Mouse (Mus musculus) embryonic stem cell, embryonic (primary cell): ENCODE measurements at regions not wholly inside any gene's neighbourhood (a gene's known extent, or its start where the extent isn't known, plus 50 kb on each side); places are given as distances from the start of the nearest gene placed in this dataset.

Source experiments
- CTCF ChIA-PET, 4 experiments: fragments of 300-600 bp in 2 of 4; fragments of 350-600 bp in 2 of 4; sonication (Branson Sonifier 250); formaldehyde crosslinking; loops; one replicate each; lab custom pipeline; 2022; ENCODE audit warnings: inconsistent platforms in 2 of 4; lab: Charles Lee
- POLR2A ChIA-PET, 4 experiments: fragments of 300-600 bp in 2 of 4; fragments of 350-600 bp in 2 of 4; sonication (Branson Sonifier 250); formaldehyde crosslinking; loops; one replicate each; lab custom pipeline; 2022; ENCODE audit warnings: antibody characterized with exemption in 4 of 4, inconsistent platforms in 1 of 4; lab: Charles Lee

DNA sequence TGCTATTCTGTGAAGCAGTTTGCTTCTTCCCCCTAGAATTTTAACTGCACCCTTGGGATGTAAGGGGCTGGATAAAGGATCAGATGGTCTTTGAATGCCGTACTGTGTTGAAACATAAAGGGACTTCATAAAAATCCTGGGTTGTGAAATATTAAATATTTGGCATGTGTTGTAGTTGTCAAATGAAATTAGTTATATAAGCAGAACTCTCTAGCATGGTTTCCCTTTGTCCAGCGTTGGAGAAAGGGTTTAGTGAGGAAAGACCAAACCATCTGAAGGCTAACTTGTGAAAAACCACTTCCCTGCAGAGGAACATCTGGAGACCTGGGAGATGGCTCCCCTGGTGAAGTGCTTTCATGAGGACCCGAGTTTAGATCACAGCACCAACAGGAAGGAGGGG, 319.6 kb downstream of the Slc30a10 start:
- ChIA-PET CTCF (no interaction called here), POLR2A (interaction anchor here in 1 of 4 experiments (0.8 kb wide), 1 partner anchor 8 kb away, joined by 3 read pairs; no protein-coding TSS in a partner anchor)

DNA sequence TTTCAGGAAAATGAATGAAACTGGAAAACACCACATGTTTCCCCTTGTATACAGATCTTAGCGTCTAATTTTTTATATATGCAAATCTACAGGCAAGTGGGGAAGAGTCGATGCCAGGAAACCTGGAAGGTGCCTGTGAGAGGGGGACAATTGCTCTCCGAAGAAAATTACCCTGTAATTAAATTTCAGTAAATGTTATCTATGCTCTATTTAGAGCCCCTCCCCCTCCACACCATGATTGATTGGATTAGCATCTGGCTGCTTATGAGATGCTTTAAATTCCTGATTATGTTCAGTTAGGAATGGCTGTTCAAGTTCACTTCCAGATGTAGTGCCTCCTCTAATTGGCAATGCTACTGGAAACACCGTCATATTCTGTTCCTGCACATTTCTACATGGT, 325.0 kb downstream of the Slc30a10 start:
- CTCF ChIA-PET: no interaction called here
- POLR2A ChIA-PET: no interaction called here

DNA sequence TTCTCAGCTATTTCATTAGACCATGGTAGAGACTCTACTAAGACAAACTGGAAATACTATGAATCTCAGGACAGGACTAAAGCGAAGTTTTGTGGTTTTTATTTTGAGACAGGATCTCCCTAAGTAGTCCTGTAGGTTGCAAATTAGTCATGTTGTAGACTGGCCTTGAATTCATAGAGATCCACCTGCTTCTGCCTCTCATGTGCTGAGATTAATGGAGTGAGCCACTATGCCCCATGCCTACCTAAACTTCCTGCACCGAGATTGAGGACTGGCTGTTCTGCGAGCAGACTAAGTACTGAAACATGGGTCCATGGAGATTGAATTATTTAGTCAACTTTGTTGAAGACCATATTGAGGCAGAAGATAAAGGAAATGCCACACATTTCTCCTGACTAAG, 315.0 kb downstream of the Lyplal1 start:
- CTCF ChIA-PET: no interaction called here
- POLR2A ChIA-PET: no interaction called here

- ChIA-PET POLR2A (no interaction called here), CTCF (interaction anchor here (0.5 to 1.9 kb wide), 13 partner anchors 27 to 907 kb away, joined by 3 to 9 read pairs (median 3); no protein-coding TSS in a partner anchor)
These were observed 302.2 kb downstream of the Lyplal1 start for GRCm38 (mm10) chr1:185814901-185815300.

GRCm38 (mm10) chr1:185819044-185819443, 298.1 kb downstream of the Lyplal1 start:
- ChIA-PET CTCF (no interaction called here), POLR2A (interaction anchor here in 1 of 4 experiments (0.6 kb wide), 1 partner anchor 296 kb away, joined by 3 read pairs; no protein-coding TSS in a partner anchor)

DNA sequence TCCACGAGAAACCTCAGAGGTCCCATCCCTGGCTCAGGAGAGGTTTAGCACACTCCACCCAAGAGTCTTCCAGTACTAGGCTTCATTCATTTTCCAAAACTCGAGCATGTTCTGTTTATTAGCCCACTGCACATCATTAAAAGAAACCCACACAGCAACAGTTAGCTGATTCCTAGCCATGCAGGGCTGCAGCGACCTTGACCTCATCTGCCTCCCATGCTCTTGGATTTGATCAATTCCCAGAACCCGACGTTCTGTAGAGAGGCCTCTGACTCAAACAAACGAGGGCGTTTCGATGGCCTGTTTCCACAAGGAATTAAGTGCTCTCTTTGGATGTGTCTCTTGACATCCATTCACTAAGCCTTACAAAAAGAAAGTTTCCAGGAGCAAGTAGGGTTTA, 294.9 kb downstream of the Lyplal1 start:
- ChIA-PET POLR2A (no interaction called here), CTCF (no interaction called here)

DNA sequence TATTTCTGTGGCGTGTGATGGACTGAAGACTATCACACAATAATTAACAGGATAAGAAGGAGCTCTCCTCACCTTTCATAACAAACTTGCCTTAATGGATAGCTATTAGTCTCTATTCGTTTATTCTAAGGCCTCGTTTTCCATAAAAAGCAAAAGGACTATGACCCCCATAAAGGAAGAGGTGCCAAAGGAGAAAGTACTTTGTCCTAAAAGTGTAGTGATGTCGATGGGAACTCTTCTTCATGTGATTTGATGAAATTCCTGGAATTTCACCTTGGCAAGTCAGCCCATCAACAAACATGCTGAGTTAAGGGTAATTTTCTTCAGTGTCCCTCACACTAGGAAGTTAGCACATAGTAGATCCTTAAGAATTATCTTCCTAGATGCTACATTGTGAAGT, 293.9 kb downstream of the Lyplal1 start:
- POLR2A ChIA-PET: no interaction called here
- CTCF ChIA-PET: no interaction called here

DNA sequence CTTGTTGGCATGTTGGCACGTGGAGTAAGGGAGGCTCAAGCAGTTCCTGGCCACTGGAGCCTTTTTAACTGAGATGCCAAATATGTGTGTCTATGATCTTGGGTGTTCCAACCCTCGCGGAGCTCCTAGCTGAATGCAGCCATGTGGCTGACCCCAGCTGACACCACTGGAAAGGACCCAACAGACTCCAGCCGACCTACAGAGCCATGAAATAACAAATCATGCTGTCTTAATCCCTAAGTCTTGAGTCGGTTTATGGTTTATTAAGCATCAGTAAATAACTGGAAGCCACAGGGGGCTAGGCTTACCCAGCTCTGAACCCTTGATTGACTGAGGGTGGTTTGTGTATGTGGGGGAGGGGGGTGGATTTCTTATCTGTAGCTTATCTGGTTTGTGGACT, 293.2 kb downstream of the Lyplal1 start:
- ChIA-PET CTCF (no interaction called here), POLR2A (no interaction called here)

GRCm38 (mm10) chr1:185827986-185828385, 289.1 kb downstream of the Lyplal1 start:
- POLR2A ChIA-PET: no interaction called here
- CTCF ChIA-PET: no interaction called here

DNA sequence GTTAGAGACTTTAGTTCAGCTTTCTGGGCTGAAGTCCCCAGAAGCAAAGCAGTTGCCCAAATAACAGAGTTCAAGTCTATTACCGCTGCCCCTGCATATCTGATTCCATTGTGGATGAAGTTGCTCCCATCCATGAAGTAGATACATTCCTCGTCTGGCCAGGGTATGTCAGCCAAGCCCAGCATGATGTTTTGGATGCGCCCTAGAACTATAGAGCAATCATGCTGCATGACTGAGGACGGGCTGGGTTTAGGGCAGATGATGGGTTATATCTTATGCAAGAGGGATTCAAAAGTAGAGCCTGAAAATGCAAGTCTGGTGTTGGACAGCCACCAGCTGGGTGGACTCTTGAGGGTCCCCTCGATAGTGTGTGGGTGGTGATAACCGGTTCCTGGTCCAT, 288.6 kb downstream of the Lyplal1 start:
- POLR2A ChIA-PET: no interaction called here
- CTCF ChIA-PET: no interaction called here

DNA sequence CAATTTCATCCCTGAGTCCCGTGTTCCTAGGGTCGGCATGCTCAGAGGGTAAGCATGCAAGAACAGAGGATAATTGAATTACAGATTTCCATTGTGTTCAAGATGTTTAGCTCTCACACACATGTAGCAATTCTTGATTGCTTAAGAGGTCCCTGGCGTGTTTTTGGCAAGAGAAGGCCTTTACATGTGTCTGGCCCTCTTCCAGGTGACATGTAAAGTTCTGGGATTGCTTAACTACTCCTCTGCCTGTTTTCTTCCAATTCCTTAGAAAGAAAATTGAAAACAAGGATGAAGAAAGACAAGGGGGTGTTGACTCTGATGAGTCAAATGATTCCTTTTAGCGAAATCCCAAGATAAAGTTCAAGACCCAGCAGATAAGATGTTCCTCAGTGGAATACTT, 285.1 kb downstream of the Lyplal1 start:
- ChIA-PET CTCF (no interaction called here), POLR2A (interaction anchor here in 1 of 4 experiments (0.6 kb wide), 1 partner anchor 32 kb away, joined by 3 read pairs; no protein-coding TSS in a partner anchor)

- ChIA-PET POLR2A (interaction anchor here in 1 of 4 experiments (0.6 kb wide), 1 partner anchor 29 kb away, joined by 3 read pairs; no protein-coding TSS in a partner anchor), CTCF (no interaction called here)
These were observed 282.9 kb downstream of the Lyplal1 start for GRCm38 (mm10) chr1:185834171-185834570.

- ChIA-PET CTCF (no interaction called here), POLR2A (no interaction called here)
These were observed 280.4 kb downstream of the Lyplal1 start for GRCm38 (mm10) chr1:185836632-185837281.

- ChIA-PET POLR2A (interaction anchor here in 1 of 4 experiments (0.6 kb wide), 1 partner anchor 806 kb away, joined by 3 read pairs; no protein-coding TSS in a partner anchor), CTCF (interaction anchor here in 3 of 4 experiments (0.7 to 2.4 kb wide), 5 partner anchors 28 to 870 kb away, joined by 3 to 10 read pairs (median 4); no protein-coding TSS in a partner anchor)
These were observed 274.6 kb downstream of the Lyplal1 start for GRCm38 (mm10) chr1:185842481-185842880.

GRCm38 (mm10) chr1:185847161-185847560, 269.9 kb downstream of the Lyplal1 start:
- CTCF ChIA-PET: interaction anchor here in 1 of 4 experiments (0.7 kb wide), 1 partner anchor 235 kb away, joined by 3 read pairs; no protein-coding TSS in a partner anchor
- POLR2A ChIA-PET: interaction anchor here in 1 of 4 experiments (0.6 kb wide), 1 partner anchor 556 kb away, joined by 4 read pairs; no protein-coding TSS in a partner anchor

GRCm38 (mm10) chr1:185850590-185850989, 266.5 kb downstream of the Lyplal1 start:
- ChIA-PET CTCF (no interaction called here), POLR2A (interaction anchor here in 2 of 4 experiments (0.6 to 0.7 kb wide), 3 partner anchors 10 to 1273 kb away, joined by 3 to 5 read pairs (median 4); no protein-coding TSS in a partner anchor)

DNA sequence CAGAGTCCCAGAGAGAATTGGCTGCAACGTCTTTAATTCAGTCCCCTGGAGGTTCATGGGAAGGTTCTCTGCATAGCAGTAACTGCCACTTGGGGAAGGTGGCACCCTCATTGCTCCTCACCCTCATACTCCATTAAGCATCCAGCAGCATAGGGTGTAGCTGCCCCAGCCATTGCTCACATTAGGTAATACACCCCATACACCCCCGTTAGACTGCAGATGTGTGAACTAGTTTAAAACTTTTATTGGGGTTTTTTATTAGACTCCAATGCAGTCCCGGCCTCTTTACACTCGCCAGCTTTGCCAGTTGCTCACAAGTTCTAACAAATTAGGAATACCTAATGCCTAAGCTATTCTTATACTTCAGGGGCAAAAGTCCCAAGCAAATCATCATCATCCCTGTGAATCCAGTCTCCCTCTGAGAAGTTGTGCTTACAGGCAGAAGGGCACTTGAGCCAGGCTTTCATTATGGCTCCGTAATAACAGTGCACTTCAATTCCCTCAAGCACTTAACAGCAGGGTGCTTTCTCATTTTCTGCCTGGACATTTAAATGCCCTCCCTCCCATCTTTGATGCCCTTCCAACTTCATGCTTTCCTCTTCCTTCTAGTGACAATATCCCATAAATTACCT, 265.7 kb downstream of the Lyplal1 start:
- ChIA-PET POLR2A (no interaction called here), CTCF (no interaction called here)

- POLR2A ChIA-PET: interaction anchor here in 1 of 4 experiments (1.1 kb wide), 1 partner anchor 136 kb away, joined by 6 read pairs; no protein-coding TSS in a partner anchor
- CTCF ChIA-PET: no interaction called here
These were observed 255.4 kb downstream of the Lyplal1 start for GRCm38 (mm10) chr1:185861692-185862091.

GRCm38 (mm10) chr1:185865945-185866344, 251.2 kb downstream of the Lyplal1 start:
- POLR2A ChIA-PET: no interaction called here
- CTCF ChIA-PET: no interaction called here

GRCm38 (mm10) chr1:185866612-185867011, 250.5 kb downstream of the Lyplal1 start:
- ChIA-PET CTCF (no interaction called here), POLR2A (no interaction called here)
